Mouse (Mus musculus) T-helper 2 cell (primary cell): ENCODE measurements around the gene Ulk1.
"Not testable (repeated sequence)": the region's sequence is repeated elsewhere in the genome, so short reads cannot be mapped to it uniquely, and the experiment has no call there.

Experiments used
- in situ Hi-C: fragments of 300-600 bp; cut with MboI, MseI; formaldehyde crosslinking; loops from one replicate; pipeline ENCODE4 v1.15.1; 2025; ENCODE audit warnings: high pct_unique_total_duplicates

Gene Ulk1

GRCm38 (mm10) chr5:110804012-110804743 is 5.7 kb downstream of the Ulk1 start:
- in situ Hi-C loops: no loop called here

GRCm38 (mm10) chr5:110802809-110803208 is 7.1 kb downstream of the Ulk1 start:
- in situ Hi-C loops: no loop called here

DNA sequence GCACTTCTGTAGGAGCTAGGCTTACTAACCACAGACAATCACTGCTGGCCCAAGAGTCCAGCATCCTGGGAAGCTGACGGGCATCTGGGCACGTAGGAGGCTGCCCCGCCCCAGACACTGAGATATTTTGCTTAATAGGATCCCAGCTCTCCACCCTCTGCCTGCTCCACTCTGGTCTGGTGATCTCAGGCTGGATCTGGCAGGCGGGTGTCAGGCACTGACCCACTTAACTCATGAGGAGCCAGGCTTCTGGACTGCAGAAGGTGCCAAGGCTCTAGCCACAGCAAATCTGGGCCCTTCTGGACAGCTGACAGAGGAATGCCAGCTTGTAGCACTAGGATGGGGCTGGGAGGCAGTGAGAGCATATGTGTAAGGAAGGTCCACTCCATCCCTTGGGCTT is 7.7 kb downstream of the Ulk1 start:
- in situ Hi-C loops: no loop called here

GRCm38 (mm10) chr5:110801036-110801624 is 8.8 kb downstream of the Ulk1 start:
- in situ Hi-C loops: no loop called here

GRCm38 (mm10) chr5:110797696-110798095 is 12.2 kb downstream of the Ulk1 start:
- in situ Hi-C loops: loop anchor here (10.0 kb wide), 1 partner anchor 1243 kb away; the partner anchor contains the start of gene Crlf2

DNA sequence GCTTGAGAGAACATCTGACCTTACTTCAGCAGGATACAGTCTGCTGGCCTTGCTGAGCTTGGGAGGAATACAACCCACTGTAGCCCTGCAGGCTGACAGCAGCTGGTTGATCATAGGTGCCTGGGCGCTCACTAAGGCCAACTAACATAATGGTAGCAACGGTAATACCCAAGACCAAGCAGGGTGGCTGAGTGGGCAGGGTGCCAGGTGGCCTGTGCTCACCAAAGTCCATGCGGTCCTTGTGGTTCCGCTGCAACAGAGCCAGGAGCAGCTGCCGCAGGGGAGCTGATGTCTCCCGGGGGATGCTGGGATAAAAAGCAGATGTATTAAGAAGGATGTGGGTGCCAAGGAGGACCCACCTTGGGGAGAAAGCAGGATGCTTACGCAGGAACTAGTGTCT is 15.5 kb downstream of the Ulk1 start:
- in situ Hi-C loops: loop anchor here (10.0 kb wide), 1 partner anchor 1240 kb away; the partner anchor contains the start of gene Crlf2

DNA sequence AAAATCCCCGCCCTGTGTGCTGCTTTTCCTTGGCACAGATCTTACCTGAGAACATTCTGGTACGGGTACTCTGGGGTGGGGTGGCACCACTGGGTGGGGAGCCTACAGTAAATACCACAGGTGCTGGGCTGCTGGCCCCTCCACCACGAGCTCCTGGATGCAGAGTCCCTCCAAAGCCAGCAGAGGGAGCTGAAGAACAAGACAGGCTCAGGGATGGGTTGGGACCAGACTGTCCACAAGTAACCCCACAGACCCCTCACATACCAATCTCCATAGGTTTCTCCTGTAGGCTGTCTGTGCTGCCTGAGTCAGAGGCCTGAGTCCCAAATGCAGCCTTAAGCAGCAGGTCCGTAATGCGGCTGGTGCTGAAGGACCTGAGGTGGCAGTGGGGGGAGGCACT is 21.2 kb downstream of the Ulk1 start:
- in situ Hi-C loops: no loop called here

- in situ Hi-C loops: no loop called here
These were observed 23.6 kb downstream of the Ulk1 start for GRCm38 (mm10) chr5:110786081-110786835.

DNA sequence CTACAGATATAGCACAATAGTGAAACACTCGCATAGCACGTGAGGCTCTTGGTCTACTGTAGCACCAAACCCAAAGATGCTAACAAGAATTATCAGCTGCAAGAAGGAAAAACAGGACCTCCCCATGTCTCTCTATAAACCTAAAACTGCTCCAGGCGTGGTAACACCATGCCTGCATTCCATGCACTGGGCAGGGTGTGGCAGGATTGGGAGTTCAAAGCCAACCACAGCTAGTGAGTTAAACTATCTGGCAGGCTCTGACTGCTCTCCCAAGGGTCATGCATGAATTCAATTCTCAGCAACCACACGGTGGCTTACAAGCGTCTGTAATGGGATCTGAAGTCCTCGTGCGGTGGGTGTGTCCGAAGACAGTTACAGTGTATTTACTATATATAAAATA is 26.7 kb downstream of the Ulk1 start:
- in situ Hi-C loops: no loop called here

GRCm38 (mm10) chr5:110781529-110782238 is 28.2 kb downstream of the Ulk1 start:
- in situ Hi-C loops: no loop called here

DNA sequence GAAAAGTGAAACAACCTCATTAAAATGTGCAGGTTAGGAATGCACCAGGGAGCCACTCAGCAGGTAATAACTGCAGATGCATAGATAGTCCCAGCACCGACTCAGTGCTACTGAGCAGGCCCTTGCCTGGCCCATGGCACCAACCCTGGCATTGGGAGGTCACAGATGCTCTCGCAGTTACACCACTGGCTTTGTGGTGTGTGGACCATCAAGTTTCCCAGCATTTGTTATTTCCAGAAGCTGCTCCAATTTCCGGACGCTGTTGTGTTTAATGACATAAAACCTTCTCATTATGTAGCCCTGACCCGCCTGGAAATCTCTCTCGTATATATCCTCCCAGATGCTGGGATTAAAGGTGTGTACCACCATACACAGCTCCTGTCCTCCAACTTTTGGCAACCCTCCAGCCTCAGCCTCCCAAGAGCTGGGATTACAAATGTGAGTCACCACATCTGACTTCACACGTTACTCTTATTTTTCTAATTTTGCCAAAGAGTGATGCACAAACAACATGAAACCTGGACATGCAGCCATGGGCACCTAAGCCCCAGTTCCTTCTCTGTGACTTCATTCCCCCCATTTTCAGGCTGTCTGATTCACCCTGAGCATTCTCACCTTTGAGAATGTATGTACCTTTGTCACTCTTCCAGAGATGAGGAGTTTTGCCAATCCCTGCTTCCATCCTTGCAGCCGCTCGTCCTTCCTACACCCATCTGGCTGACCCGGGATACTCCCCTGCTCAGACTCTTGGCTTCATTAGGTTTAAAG is 29.0 kb downstream of the Ulk1 start:
- in situ Hi-C loops: no loop called here

GRCm38 (mm10) chr5:110779998-110780760 is 29.7 kb downstream of the Ulk1 start, which contains the start of gene Pus1:
Gene Pus1 (minus strand): TSS chr5:110780659.
- in situ Hi-C loops: no loop called here

- in situ Hi-C loops: no loop called here
These were observed 30.5 kb downstream of the Ulk1 start for GRCm38 (mm10) chr5:110779276-110779997.

DNA sequence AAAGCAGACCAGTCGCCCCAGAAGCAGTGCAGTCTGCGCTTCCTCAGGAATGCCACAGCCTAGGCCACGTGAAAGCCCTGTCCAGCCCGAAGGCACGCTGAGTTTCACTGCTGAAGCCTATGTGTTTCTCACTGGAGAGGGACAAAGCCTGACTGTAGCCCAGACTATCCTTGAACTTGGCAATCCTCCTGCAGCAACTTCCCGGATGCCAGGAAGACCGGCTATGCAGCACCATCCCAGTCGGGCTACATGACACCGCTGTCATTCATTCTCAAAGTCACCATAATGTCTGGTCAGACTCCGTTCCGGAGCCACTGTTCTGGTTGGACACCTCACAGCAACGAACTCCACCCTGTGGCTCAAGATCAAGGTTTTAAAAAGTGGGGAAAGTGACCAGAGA is 31.6 kb downstream of the Ulk1 start:
- in situ Hi-C loops: no loop called here

GRCm38 (mm10) chr5:110776141-110776540 is 33.8 kb downstream of the Ulk1 start:
- in situ Hi-C loops: no loop called here

GRCm38 (mm10) chr5:110774511-110774910 is 35.4 kb downstream of the Ulk1 start:
- in situ Hi-C loops: no loop called here

- in situ Hi-C loops: not testable (repeated sequence)
These were observed 37.0 kb downstream of the Ulk1 start for GRCm38 (mm10) chr5:110772945-110773344.

GRCm38 (mm10) chr5:110770448-110771158 is 39.3 kb downstream of the Ulk1 start, which contains the start of gene Ep400:
Gene Ep400 (minus strand): TSS chr5:110770717.
- in situ Hi-C loops: no loop called here

- in situ Hi-C loops: no loop called here
These were observed 39.9 kb downstream of the Ulk1 start for GRCm38 (mm10) chr5:110770031-110770445.
